Mouse (Mus musculus) liver, embryonic 18 days (tissue): Measurements from ENCODE around the gene Mettl2. TPM values are rescaled to one million over a fixed set of nuclear protein-coding genes. Genes with fewer than 3 reads are reported as not detected.

Source experiments
- polyA plus RNA-seq: library from polyadenylated mRNA; depleted of rRNA; stranded (reverse); fragments of >200 nt; gene quantifications from 2 replicates; pipeline ENCODE4 v1.2.3, GENCODE M21; 2012; rRNA removed

The Mettl2 gene
- 11.4 and 12.5 TPM in 2 replicates for polyA plus RNA-seq

GRCm38 (mm10) chr11:105125735-105126519, at the start of gene Mettl2:
Gene Mettl2 (plus strand): TSS chr11:105126425.

GRCm38 (mm10) chr11:105146593-105146992, 20.4 kb downstream of the Mettl2 start, which contains the start of gene Gm10842:
Gene Gm10842 (plus strand): TSS chr11:105146893.

GRCm38 (mm10) chr11:105178516-105178915, 52.3 kb downstream of the Mettl2 start, which contains the start of gene Tlk2:
Gene Tlk2 (plus strand): TSS chr11:105178807.

Other genes with a start within 250 kb of the Mettl2 start
- gene Efcab3, start 62.8 kb upstream of the Mettl2 start, polyA plus RNA-seq: 0.19 and 0.20 TPM in 2 replicates
- gene Gm10842, start 20.5 kb downstream of the Mettl2 start, polyA plus RNA-seq: not detected in 2 replicates
- 13.7 and 17.1 TPM in 2 replicates for gene Tlk2, start 52.4 kb downstream of the Mettl2 start, polyA plus RNA-seq
- 0.84 and 1.2 TPM in 2 replicates for gene Mrc2, start 166.2 kb downstream of the Mettl2 start, polyA plus RNA-seq